Mouse (Mus musculus): ENCODE results near the gene Pla2g4e.

GRCm38 (mm10) chr2:120122983-120123382 is 122.2 kb downstream of the Pla2g4e start:
- TF ChIP-seq GATA1 (IDR thresholded peaks at IDR 0.05; ENCODE audit: low read length) (no peak), TAL1 (IDR thresholded peaks at IDR 0.05; ENCODE audit: low read length) (no peak)

Data from erythroblast, embryonic 14.5 days (primary cell).